Mouse (Mus musculus) testis, adult 10 weeks (tissue): ENCODE measurements around the gene Ergic1. TPM values are rescaled to one million over a fixed set of nuclear protein-coding genes. Genes with fewer than 3 reads are reported as not detected.

Experiments used
- polyA plus RNA-seq: library from polyadenylated mRNA; stranded (reverse); fragments of 350-450 nt; fragmentation: Illumina TruSeq; extraction: RNeasy Lipid Tissue Mini Kit (QIAGEN cat#74804); gene quantifications from one replicate; pipeline ENCODE4 v1.2.3, GENCODE M21; 2014; ENCODE audit warnings: low read depth, low replicate concordance

The Ergic1 gene
- polyA plus RNA-seq, result 13.9 TPM

DNA sequence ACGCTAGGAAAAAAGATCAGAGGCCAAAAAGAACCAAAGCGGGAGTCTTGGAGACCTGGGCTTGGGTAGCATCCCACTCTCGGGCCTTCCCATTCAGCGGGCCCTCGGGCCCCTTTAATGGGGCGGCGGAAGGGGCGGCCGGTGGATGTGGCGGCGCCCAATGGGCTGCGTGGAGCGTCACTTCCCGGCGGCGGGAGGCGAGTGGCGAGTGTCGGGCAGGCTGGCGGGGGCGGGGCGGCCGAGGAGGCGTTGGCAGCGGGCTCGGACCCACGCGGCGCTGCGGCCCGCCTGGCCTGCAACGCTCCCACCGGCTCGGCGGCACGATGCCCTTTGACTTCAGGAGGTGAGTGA lies at the start of gene Ergic1:
TSS of gene Ergic1 (plus strand) at position 200 of the 351 bp plus-strand sequence.

DNA sequence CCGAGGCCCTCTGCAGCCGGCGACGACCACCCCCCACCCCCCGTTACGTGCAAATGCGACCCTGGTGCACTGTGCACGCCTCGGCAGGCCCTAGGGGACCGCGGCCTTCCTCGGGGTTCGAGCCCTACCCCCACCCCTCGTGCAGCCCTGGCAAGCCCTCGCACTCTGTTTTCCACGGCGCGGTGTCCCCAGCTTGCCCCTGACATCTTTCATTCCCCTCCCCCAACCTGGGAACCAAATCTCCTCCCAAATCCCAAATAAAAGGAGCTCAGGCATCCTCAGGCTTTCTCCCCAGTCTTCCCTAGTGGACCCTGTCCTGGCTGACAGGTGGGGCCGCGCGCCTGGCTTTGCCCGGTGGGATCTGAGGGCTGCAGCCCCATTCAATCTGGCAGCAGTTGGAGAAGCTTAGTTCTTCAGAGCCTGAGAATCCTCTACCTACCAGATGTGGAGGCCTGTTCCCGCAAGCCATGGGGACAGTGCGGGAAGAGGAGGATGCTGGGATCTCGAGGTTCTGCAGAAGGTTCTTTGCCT lies 427 bp downstream of the Ergic1 start, which contains the start of gene Dusp1:
TSS of gene Dusp1 (minus strand) at position 478 of the 531 bp plus-strand sequence.

GRCm38 (mm10) chr17:26662978-26663683 lies 101.8 kb downstream of the Ergic1 start, which contains the start of gene Atp6v0e:
Gene Atp6v0e, plus strand, starts transcription at chr17:26663231.

Other genes with a start within 250 kb of the Ergic1 start
- 0.11 TPM for gene Neurl1b, start 146.7 kb upstream of the Ergic1 start, polyA plus RNA-seq
- gene Dusp1, start 639 bp downstream of the Ergic1 start, polyA plus RNA-seq, result 5.2 TPM
- 23.1 TPM for gene Atp6v0e, start 101.7 kb downstream of the Ergic1 start, polyA plus RNA-seq
- 85.1 TPM for gene Crebrf, start 154.2 kb downstream of the Ergic1 start, polyA plus RNA-seq
- gene Bnip1, start 219.6 kb downstream of the Ergic1 start, polyA plus RNA-seq, result 20.4 TPM